Mouse (Mus musculus): ENCODE results near the gene Ubxn7. TPM values are rescaled to one million over a fixed set of nuclear protein-coding genes. Genes with fewer than 3 reads are reported as not detected.

Ubxn7 gene
- polyA plus RNA-seq, 1 experiment from 2014 or later, result 40.5 TPM

DNA sequence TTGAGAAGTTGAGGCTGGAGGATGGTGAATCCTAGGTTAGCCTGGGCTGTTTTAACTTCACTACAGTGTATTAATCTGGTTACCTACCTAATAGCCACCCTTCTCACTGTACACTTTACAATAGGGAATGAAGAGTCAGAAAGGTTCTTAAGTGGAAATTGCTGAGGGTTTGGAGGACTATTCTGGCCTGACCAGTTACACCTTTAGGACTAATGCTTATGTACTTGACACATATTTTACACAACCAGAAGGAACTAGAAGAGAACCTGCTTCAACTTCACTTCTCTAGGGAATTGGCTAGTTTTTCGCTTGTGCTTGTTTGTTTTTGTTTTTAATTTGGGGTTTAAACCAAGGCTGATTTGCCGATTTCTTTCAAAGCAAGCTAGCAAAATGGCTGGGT lies 101.1 kb downstream of the Ubxn7 start:
- H3K9ac ChIP-seq (ENCODE audit: low read depth, low read length), result no peak overlapping the region
- no peak for ATAC-seq (ENCODE audit: low FRiP score)
- H3K27me3 ChIP-seq (ENCODE audit: control insufficient read depth, insufficient read depth, low read length), result no peaks in the 10 kb centered on the region
- no peaks in the 10 kb centered on the region for H3K9me3 ChIP-seq (ENCODE audit: control insufficient read depth, low read length)
- no peak for DNase-seq (ENCODE audit: low spot score)
- H3K36me3 ChIP-seq (ENCODE audit: control insufficient read depth, insufficient read depth, low read length), result no peaks in the 10 kb centered on the region
- no peak overlapping the region for H3K27ac ChIP-seq (ENCODE audit: low read depth, low read length)
- H3K4me3 ChIP-seq (ENCODE audit: low read depth, low read length), result no peak overlapping the region
- H3K4me1 ChIP-seq (replicated peaks; ENCODE audit: control insufficient read depth, insufficient read depth, low read length), result no peaks in the 10 kb centered on the region
- no peak overlapping the region for H3K4me2 ChIP-seq (replicated peaks; ENCODE audit: low read depth, low read length)
- WGBS, result 84% methylated on average over 2 of the region's 2 CpGs

DNA sequence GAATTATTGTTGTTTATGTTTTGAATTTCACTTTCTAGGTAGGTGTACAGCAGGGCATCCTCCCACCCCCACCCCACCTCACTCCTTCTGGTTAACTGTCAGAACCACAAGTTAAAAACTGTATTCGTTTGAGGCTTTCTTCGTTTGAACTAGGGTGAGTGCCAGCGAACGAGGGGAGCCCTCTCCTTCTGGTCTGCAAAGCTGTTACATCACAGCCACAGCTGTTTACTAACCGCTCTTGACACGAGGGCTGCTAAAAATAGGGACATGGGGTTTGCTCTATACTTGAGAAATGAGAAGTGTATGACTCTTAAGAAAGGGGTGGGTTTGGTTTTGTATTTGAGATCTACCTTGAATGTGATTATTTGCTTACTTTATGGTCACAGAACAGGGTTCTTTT lies 102.0 kb downstream of the Ubxn7 start:
- WGBS, result 66% methylated on average over 6 of the region's 6 CpGs
- no peak for ATAC-seq (ENCODE audit: low FRiP score)
- no peak overlapping the region for H3K27ac ChIP-seq (ENCODE audit: low read depth, low read length)
- H3K36me3 ChIP-seq (ENCODE audit: control insufficient read depth, insufficient read depth, low read length), result no peaks in the 10 kb centered on the region
- no peak overlapping the region for H3K4me2 ChIP-seq (replicated peaks; ENCODE audit: low read depth, low read length)
- DNase-seq (ENCODE audit: low spot score), result no peak
- H3K4me1 ChIP-seq (replicated peaks; ENCODE audit: control insufficient read depth, insufficient read depth, low read length), result no peaks in the 10 kb centered on the region
- no peaks in the 10 kb centered on the region for H3K27me3 ChIP-seq (ENCODE audit: control insufficient read depth, insufficient read depth, low read length)
- H3K4me3 ChIP-seq (ENCODE audit: low read depth, low read length), result no peak overlapping the region
- no peak overlapping the region for H3K9ac ChIP-seq (ENCODE audit: low read depth, low read length)
- H3K9me3 ChIP-seq (ENCODE audit: control insufficient read depth, low read length), result no peaks in the 10 kb centered on the region

DNA sequence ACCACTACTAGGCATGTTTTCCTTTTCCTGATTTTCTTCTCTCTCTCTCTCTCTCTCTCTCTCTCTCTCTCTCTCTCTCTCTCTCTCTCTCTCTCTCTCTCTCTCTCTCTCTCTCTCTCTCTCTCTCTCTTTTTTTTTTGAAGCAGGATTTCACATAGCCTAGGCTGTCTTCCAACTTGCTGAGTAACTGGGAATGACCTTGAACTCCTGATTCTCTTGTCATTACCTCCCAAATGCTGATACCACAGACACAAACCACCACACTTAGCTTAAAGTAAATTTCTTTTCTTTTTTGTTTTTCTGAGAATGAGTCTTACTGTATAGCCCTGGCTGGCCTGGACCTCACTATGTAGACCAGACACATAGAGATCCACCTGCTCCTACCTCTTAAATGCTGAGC lies 102.6 kb downstream of the Ubxn7 start:
- ATAC-seq (ENCODE audit: low FRiP score), result no peak
- H3K27ac ChIP-seq (ENCODE audit: low read depth, low read length), result no peak overlapping the region
- no peak for DNase-seq (ENCODE audit: low spot score)
- H3K36me3 ChIP-seq (ENCODE audit: control insufficient read depth, insufficient read depth, low read length), result no peaks in the 10 kb centered on the region
- no peak overlapping the region for H3K4me2 ChIP-seq (replicated peaks; ENCODE audit: low read depth, low read length)
- no peaks in the 10 kb centered on the region for H3K4me1 ChIP-seq (replicated peaks; ENCODE audit: control insufficient read depth, insufficient read depth, low read length)
- no peak overlapping the region for H3K4me3 ChIP-seq (ENCODE audit: low read depth, low read length)
- H3K27me3 ChIP-seq (ENCODE audit: control insufficient read depth, insufficient read depth, low read length), result no peaks in the 10 kb centered on the region
- H3K9ac ChIP-seq (ENCODE audit: low read depth, low read length), result no peak overlapping the region
- H3K9me3 ChIP-seq (ENCODE audit: control insufficient read depth, low read length), result no peaks in the 10 kb centered on the region

DNA sequence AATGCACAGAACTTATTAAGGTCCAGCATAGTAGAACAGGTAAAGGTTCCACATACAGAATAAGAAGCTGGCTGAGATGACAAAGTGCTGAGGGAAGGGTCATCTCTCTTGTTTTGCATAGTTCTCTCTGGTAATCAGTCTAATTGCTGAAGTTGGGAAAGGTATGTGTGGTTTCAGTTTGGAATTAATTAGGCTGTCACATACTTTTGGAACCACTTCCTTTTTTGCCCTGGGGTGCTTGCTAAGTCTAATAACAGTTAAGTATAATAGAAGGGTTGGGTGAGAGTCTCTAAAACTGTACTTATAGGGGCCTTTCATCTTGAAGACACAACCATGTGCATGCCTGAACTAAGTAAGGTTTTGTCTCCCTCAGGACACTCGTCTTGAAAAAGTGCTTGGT lies 104.6 kb downstream of the Ubxn7 start:
- WGBS, result 69% methylated on average over 1 of the region's 1 CpGs
- Histone ChIP-seq H3K4me2 (replicated peaks; ENCODE audit: low read depth, low read length) (no peak overlapping the region), H3K4me1 (replicated peaks; ENCODE audit: control insufficient read depth, insufficient read depth, low read length) (no peaks in the 10 kb centered on the region), H3K36me3 (ENCODE audit: control insufficient read depth, insufficient read depth, low read length) (no peaks in the 10 kb centered on the region), H3K27ac (ENCODE audit: low read depth, low read length) (no peak overlapping the region), H3K9me3 (ENCODE audit: control insufficient read depth, low read length) (no peaks in the 10 kb centered on the region), H3K4me3 (ENCODE audit: low read depth, low read length) (no peak overlapping the region), H3K27me3 (ENCODE audit: control insufficient read depth, insufficient read depth, low read length) (no peaks in the 10 kb centered on the region), H3K9ac (ENCODE audit: low read depth, low read length) (no peak overlapping the region)
- ATAC-seq (ENCODE audit: low FRiP score) (no peak), DNase-seq (ENCODE audit: low spot score) (no peak)

GRCm38 (mm10) chr16:32437266-32437665 lies 105.2 kb downstream of the Ubxn7 start:
- DNase-seq (ENCODE audit: low spot score) (no peak), ATAC-seq (ENCODE audit: low FRiP score) (no peak)
- Histone ChIP-seq H3K9me3 (ENCODE audit: control insufficient read depth, low read length) (no peaks in the 10 kb centered on the region), H3K36me3 (ENCODE audit: control insufficient read depth, insufficient read depth, low read length) (no peaks in the 10 kb centered on the region), H3K27ac (ENCODE audit: low read depth, low read length) (no peak overlapping the region), H3K4me1 (replicated peaks; ENCODE audit: control insufficient read depth, insufficient read depth, low read length) (no peaks in the 10 kb centered on the region), H3K4me2 (replicated peaks; ENCODE audit: low read depth, low read length) (no peak overlapping the region), H3K4me3 (ENCODE audit: low read depth, low read length) (no peak overlapping the region), H3K27me3 (ENCODE audit: control insufficient read depth, insufficient read depth, low read length) (no peaks in the 10 kb centered on the region), H3K9ac (ENCODE audit: low read depth, low read length) (no peak overlapping the region)
- 89% methylated on average over 1 of the region's 1 CpGs for WGBS

DNA sequence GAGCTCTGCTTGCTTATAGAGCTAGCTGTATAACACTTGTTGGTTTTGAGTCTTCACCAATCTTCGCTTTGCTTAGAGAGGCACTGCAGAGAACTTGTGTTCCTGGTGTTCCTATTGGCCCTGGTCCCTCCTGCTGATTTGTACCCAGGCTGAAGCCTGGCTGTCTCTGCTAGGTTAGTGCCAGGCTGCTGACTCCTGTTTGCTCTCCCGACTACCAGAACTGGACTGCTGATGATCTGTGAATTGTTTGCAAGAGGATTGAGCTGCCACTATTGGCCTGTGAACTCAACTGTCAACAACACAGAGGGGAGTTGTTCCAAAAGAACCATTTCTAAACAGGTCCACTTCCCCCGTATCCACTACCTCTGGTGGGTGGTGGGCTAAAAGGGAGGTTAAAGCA lies 109.4 kb downstream of the Ubxn7 start:
- 88% methylated on average over 3 of the region's 3 CpGs for WGBS

More for the DNA sequence above, 109.4 kb downstream of the Ubxn7 start:
- Histone ChIP-seq H3K4me3 (ENCODE audit: low read depth, low read length) (no peak overlapping the region), H3K27me3 (ENCODE audit: control insufficient read depth, insufficient read depth, low read length) (no peaks in the 10 kb centered on the region), H3K9me3 (ENCODE audit: control insufficient read depth, low read length) (no peaks in the 10 kb centered on the region), H3K27ac (ENCODE audit: low read depth, low read length) (no peak overlapping the region), H3K36me3 (ENCODE audit: control insufficient read depth, insufficient read depth, low read length) (no peaks in the 10 kb centered on the region), H3K4me1 (replicated peaks; ENCODE audit: control insufficient read depth, insufficient read depth, low read length) (no peaks in the 10 kb centered on the region), H3K4me2 (replicated peaks; ENCODE audit: low read depth, low read length) (no peak overlapping the region), H3K9ac (ENCODE audit: low read depth, low read length) (no peak overlapping the region)
- DNase-seq (ENCODE audit: low spot score) (no peak), ATAC-seq (ENCODE audit: low FRiP score) (no peak)

Other genes with a start within 250 kb of the Ubxn7 start
- 147 and 150 TPM in 2 replicates for gene Pigx, start 232.5 kb upstream of the Ubxn7 start, polyA plus RNA-seq (2014; fragmentation: Nextera tagmentation; extraction: Ambion mirVana)
- 47.5 and 47.7 TPM in 2 replicates for gene Cep19, start 232.5 kb upstream of the Ubxn7 start, polyA plus RNA-seq (2014; fragmentation: Nextera tagmentation; extraction: Ambion mirVana)
- gene Nrros, start 166.7 kb upstream of the Ubxn7 start, polyA plus RNA-seq (2014; fragmentation: Nextera tagmentation; extraction: Ambion mirVana), result 8.1 and 8.7 TPM in 2 replicates
- not detected in 2 replicates for gene Bex6, start 152.4 kb upstream of the Ubxn7 start, polyA plus RNA-seq (2014; fragmentation: Nextera tagmentation; extraction: Ambion mirVana)
- 15.6 and 22.8 TPM in 2 replicates for gene Fbxo45, start 85.1 kb upstream of the Ubxn7 start, polyA plus RNA-seq (2014; fragmentation: Nextera tagmentation; extraction: Ambion mirVana)
- 16.6 and 18.8 TPM in 2 replicates for gene Wdr53, start 85.0 kb upstream of the Ubxn7 start, polyA plus RNA-seq (2014; fragmentation: Nextera tagmentation; extraction: Ambion mirVana)
- not detected in 2 replicates for gene Smco1, start 60.8 kb upstream of the Ubxn7 start, polyA plus RNA-seq (2014; fragmentation: Nextera tagmentation; extraction: Ambion mirVana)
- 25.8 and 31.1 TPM in 2 replicates for gene Rnf168, start 54.8 kb upstream of the Ubxn7 start, polyA plus RNA-seq (2014; fragmentation: Nextera tagmentation; extraction: Ambion mirVana)
- gene Tm4sf19, start 68.2 kb downstream of the Ubxn7 start, polyA plus RNA-seq (2014; fragmentation: Nextera tagmentation; extraction: Ambion mirVana), result not detected in 2 replicates
- gene Tctex1d2, start 87.4 kb downstream of the Ubxn7 start, polyA plus RNA-seq (2014; fragmentation: Nextera tagmentation; extraction: Ambion mirVana), result 30.9 and 31.1 TPM in 2 replicates
- 41.8 and 41.9 TPM in 2 replicates for gene Pcyt1a, start 98.7 kb downstream of the Ubxn7 start, polyA plus RNA-seq (2014; fragmentation: Nextera tagmentation; extraction: Ambion mirVana)
- 0.25 and 0.29 TPM in 2 replicates for gene Slc51a, start 155.6 kb downstream of the Ubxn7 start, polyA plus RNA-seq (2014; fragmentation: Nextera tagmentation; extraction: Ambion mirVana)
- not detected in 2 replicates for gene Zdhhc19, start 164.0 kb downstream of the Ubxn7 start, polyA plus RNA-seq (2014; fragmentation: Nextera tagmentation; extraction: Ambion mirVana)

All from hindbrain, embryonic 11.5 days (tissue).